Mouse (Mus musculus): ENCODE measurements around the gene Aldh1l1. TPM values are rescaled to one million over a fixed set of nuclear protein-coding genes. Genes with fewer than 3 reads are reported as not detected.

Aldh1l1 gene
- total and polyA plus RNA-seq, 3 experiments: 0.11 to 0.13 TPM; not detected in 1

GRCm38 (mm10) chr6:90556534-90557058, 70.4 kb downstream of the Aldh1l1 start:
- no peak overlapping the region for H3K4me2 ChIP-seq (ENCODE audit: insufficient read depth, low read depth, poor library complexity, severe bottlenecking)
- H3K9ac ChIP-seq (ENCODE audit: insufficient read depth, low read depth): no peak overlapping the region
- dilution Hi-C loops (cut with MboI; ENCODE audit: extremely low pct_ligation_motif_present, extremely low pct_unique_long_range_greater_than_20kb, low sequenced_read_pairs) (no loop called here), in situ Hi-C loops (cut with MboI; ENCODE audit: low pct_ligation_motif_present, low pct_unique_long_range_greater_than_20kb, low sequenced_read_pairs) (no loop called here)
- no peak for TF ChIP-seq ZNF384 (IDR thresholded peaks at IDR 0.05; ENCODE audit: low read depth, low read length)
- no peak for TF ChIP-seq POLR2AphosphoS2 (IDR thresholded peaks at IDR 0.05; ENCODE audit: low read depth, low read length)
- no peak for TF ChIP-seq CHD1 (IDR thresholded peaks at IDR 0.05; ENCODE audit: low read depth, low read length)
- TF ChIP-seq UBTF (IDR thresholded peaks at IDR 0.05; ENCODE audit: low read depth, low read length): no peak
- no peak for TF ChIP-seq SMC3 (IDR thresholded peaks at IDR 0.05; ENCODE audit: low read depth, low read length)
- no peak for TF ChIP-seq MAX (IDR thresholded peaks at IDR 0.05; ENCODE audit: low read length)
- H3K9me3 ChIP-seq (replicated peaks; ENCODE audit: low read length): peaks cover 5% of the 10 kb centered on the region
- peaks cover 79% of the 10 kb centered on the region for H3K27me3 ChIP-seq (replicated peaks)
- H3K4me3 ChIP-seq (replicated peaks in 1 of 3; ENCODE audit: low read depth in 2 of 3, low read length in 2 of 3, poor library complexity in 1 of 3): no peak overlapping the region
- no peaks in the 10 kb centered on the region for H3K36me3 ChIP-seq (replicated peaks in 1 of 2; ENCODE audit: control insufficient read depth in 1 of 2, insufficient read depth in 1 of 2, low read length in 1 of 2)
- no peak overlapping the region for H3K27ac ChIP-seq (ENCODE audit: insufficient read depth, low read depth)
- H3K79me2 ChIP-seq (replicated peaks; ENCODE audit: control insufficient read depth, extremely low read depth, insufficient read depth, poor library complexity, severe bottlenecking): no peaks in the 10 kb centered on the region
- H3K4me1 ChIP-seq (ENCODE audit: control insufficient read depth in 1 of 2, insufficient read depth in 2 of 2): no peaks in the 10 kb centered on the region
- no peak for DNase-seq (ENCODE audit: extremely low read depth)

GRCm38 (mm10) chr6:90557077-90557476, 70.8 kb downstream of the Aldh1l1 start:
- no peak for DNase-seq (ENCODE audit: extremely low read depth)
- Histone ChIP-seq H3K27ac (ENCODE audit: insufficient read depth, low read depth) (no peak overlapping the region), H3K36me3 (replicated peaks in 1 of 2; ENCODE audit: control insufficient read depth in 1 of 2, insufficient read depth in 1 of 2, low read length in 1 of 2) (no peaks in the 10 kb centered on the region), H3K4me2 (ENCODE audit: insufficient read depth, low read depth, poor library complexity, severe bottlenecking) (no peak overlapping the region), H3K4me3 (replicated peaks in 1 of 3; ENCODE audit: low read depth in 2 of 3, low read length in 2 of 3, poor library complexity in 1 of 3) (no peak overlapping the region), H3K9me3 (replicated peaks; ENCODE audit: low read length) (peaks cover 5% of the 10 kb centered on the region), H3K9ac (ENCODE audit: insufficient read depth, low read depth) (no peak overlapping the region), H3K79me2 (replicated peaks; ENCODE audit: control insufficient read depth, extremely low read depth, insufficient read depth, poor library complexity, severe bottlenecking) (no peaks in the 10 kb centered on the region), H3K27me3 (replicated peaks) (peaks cover 76% of the 10 kb centered on the region), H3K4me1 (ENCODE audit: control insufficient read depth in 1 of 2, insufficient read depth in 2 of 2) (no peaks in the 10 kb centered on the region)
- dilution Hi-C loops (cut with MboI; ENCODE audit: extremely low pct_ligation_motif_present, extremely low pct_unique_long_range_greater_than_20kb, low sequenced_read_pairs): no loop called here
- in situ Hi-C loops (cut with MboI; ENCODE audit: low pct_ligation_motif_present, low pct_unique_long_range_greater_than_20kb, low sequenced_read_pairs): no loop called here
- TF ChIP-seq ETS1 (conservative IDR thresholded peaks at IDR 0.05; ENCODE audit: low read depth, low read length) (no peak), USF2 (conservative IDR thresholded peaks at IDR 0.05; ENCODE audit: low read depth, low read length) (no peak), BHLHE40 (IDR thresholded peaks at IDR 0.05; ENCODE audit: low read depth, low read length) (no peak), MAFK (IDR thresholded peaks at IDR 0.05; ENCODE audit: insufficient replicate concordance, low read length) (no peak), MEF2A (IDR thresholded peaks at IDR 0.05; ENCODE audit: borderline replicate concordance, low read depth, low read length) (no peak), EP300 (IDR thresholded peaks at IDR 0.05; ENCODE audit: low read length) (no peak), ZKSCAN1 (IDR thresholded peaks at IDR 0.05; ENCODE audit: borderline replicate concordance, low read depth, low read length) (no peak), ZC3H11A (IDR thresholded peaks at IDR 0.05; ENCODE audit: low read depth, low read length) (no peak), JUN (IDR thresholded peaks at IDR 0.05; ENCODE audit: insufficient read depth, low read depth, low read length) (no peak), ZNF384 (IDR thresholded peaks at IDR 0.05; ENCODE audit: low read depth, low read length) (no peak), E2F4 (IDR thresholded peaks at IDR 0.05; ENCODE audit: insufficient replicate concordance, low read depth, low read length) (no peak), CHD2 (IDR thresholded peaks at IDR 0.05; ENCODE audit: low read length) (no peak), CTCF (conservative IDR thresholded peaks at IDR 0.05 in 1 of 2, IDR thresholded peaks at IDR 0.05 in 1 of 2; ENCODE audit: low read depth in 2 of 2, low read length in 2 of 2) (no peak), ZMIZ1 (IDR thresholded peaks at IDR 0.05; ENCODE audit: low read depth, low read length) (no peak), TBP (conservative IDR thresholded peaks at IDR 0.05; ENCODE audit: low read depth, low read length) (no peak)

All from CH12.LX (cell line).